8 mouse cellular contexts compared by ENCODE assay signal in genomic region chr5:53707235-53708177, GRCm38 (mm10). TPM values are rescaled to one million over a fixed set of nuclear protein-coding genes. Genes with fewer than 3 reads are reported as not detected.
DNase-seq lines count a peak whose midpoint lies in the region; ATAC-seq lines count a peak whose summit lies in the region.

TSS of gene Cckar (minus strand) at chr5:53707705.

- H3K27me3 ChIP-seq in midbrain, embryonic 14.5 days (ENCODE audit: control insufficient read depth, insufficient read depth, low read length): no peaks in the 10 kb centered on the region

- H3K36me3 ChIP-seq in midbrain, embryonic 14.5 days (ENCODE audit: control insufficient read depth, insufficient read depth, low read length): no peaks in the 10 kb centered on the region

- H3K4me1 ChIP-seq in midbrain, embryonic 14.5 days (ENCODE audit: control insufficient read depth, insufficient read depth, low read length): peaks cover 14% of the 10 kb centered on the region; the same call in 1 of the 2 replicates

- no peaks in the 10 kb centered on the region for H3K9me3 ChIP-seq in midbrain, embryonic 14.5 days (ENCODE audit: control insufficient read depth, low read length)

- no peak within 1 kb of the TSS for H3K9ac ChIP-seq in midbrain, embryonic 14.5 days (replicated peaks; ENCODE audit: low read length)

- peak; percentile 34 for DNase-seq in embryo, embryonic 10.5 days (ENCODE audit: low spot score)
- peak; percentile 28 for DNase-seq in forelimb bud, embryonic 11.5 days (ENCODE audit: low read depth, low spot score)
- peak; percentile 60 to 82 for DNase-seq in kidney, postnatal 25 days
- peak; percentile 58 for DNase-seq in midbrain, embryonic 14.5 days
- no peak for DNase-seq in left cerebral cortex, adult 11 months (ENCODE audit: low spot score)
- DNase-seq in natural killer cell, adult 2 months (ENCODE audit: low spot score in 2 of 2): no peak
- no peak for DNase-seq in heart, adult 8-10 months (ENCODE audit: low spot score)
- no peak for DNase-seq in urinary bladder, postnatal 14 days (ENCODE audit: low spot score)

- ATAC-seq in midbrain, embryonic 14.5 days (ENCODE audit: low FRiP score, low TSS enrichment): peak; percentile 69; the same call in 1 of the 2 replicates

- H3K4me3 ChIP-seq in midbrain, embryonic 14.5 days (replicated peaks; ENCODE audit: low read depth, low read length): no peak within 1 kb of the TSS

- H3K27ac ChIP-seq in midbrain, embryonic 14.5 days (replicated peaks; ENCODE audit: low read depth, low read length): no peak within 1 kb of the TSS

- peak within 1 kb of the TSS; percentile 24 for H3K4me2 ChIP-seq in midbrain, embryonic 14.5 days (ENCODE audit: low read length)

- WGBS in midbrain, embryonic 14.5 days: 24% methylated on average over 11 of the region's 11 CpGs

RNA-seq across cellular contexts. Expression of gene Cckar, which starts in this region (rescaled TPM):
- polyA plus RNA-seq in midbrain, embryonic 14.5 days (2014; fragmentation: Nextera tagmentation; extraction: Ambion mirVana): 0.81 and 1.1 TPM in 2 replicates
- not detected for total RNA-seq in heart, adult 8-10 months (2022)

Comparison
In these comparisons a context has a peak if more than half of its experiments do, and no peak if none do; other contexts are left out.
1. DNase-seq: peak in embryo, embryonic 10.5 days (single experiment), forelimb bud, embryonic 11.5 days (single experiment), kidney, postnatal 25 days (2 of 2) and midbrain, embryonic 14.5 days (single experiment); none in left cerebral cortex, adult 11 months (single experiment), natural killer cell, adult 2 months (0 of 2), heart, adult 8-10 months (single experiment) and urinary bladder, postnatal 14 days (single experiment).